Comparison of ENCODE assay signal across 22 mouse cellular contexts in the genomic region with DNA sequence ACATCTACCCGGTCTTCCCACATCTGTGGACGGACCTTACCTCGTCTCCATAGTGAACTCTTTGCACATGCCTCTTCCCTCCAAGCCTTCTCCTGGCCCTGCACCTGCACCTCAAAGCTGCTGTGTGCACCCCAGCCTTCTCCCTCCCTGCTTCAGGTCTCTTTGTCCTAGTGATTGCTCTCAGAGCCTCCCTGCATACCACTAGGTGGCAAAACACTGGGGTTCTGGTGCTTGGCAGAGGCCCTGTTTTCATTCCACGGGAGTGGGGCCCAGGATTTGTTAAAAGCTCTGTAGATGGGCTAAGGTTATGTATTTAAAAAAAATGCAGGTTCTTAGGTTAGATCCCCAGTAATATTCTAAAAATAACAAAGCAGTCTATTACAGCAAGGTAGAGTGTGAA. TPM values are rescaled to one million over a fixed set of nuclear protein-coding genes. Genes with fewer than 3 reads are reported as not detected.
DNase-seq lines count a peak whose midpoint lies in the region; ATAC-seq and TF ChIP-seq lines count a peak whose summit lies in the region.
"Had no signal": no experiment of that assay in that cellular context is flagged by ENCODE, and none has a peak within 500 bp of the region (broad histone marks: within the 10 kb centered on the region; RNA-seq: fewer than 3 reads in every experiment).

No protein-coding gene starts in this region.

- H3K27ac ChIP-seq in hindbrain, postnatal 0 days = no peak overlapping the region
- H3K27ac ChIP-seq in hindbrain, embryonic 12.5 days = no peak overlapping the region
- no peak overlapping the region for H3K27ac ChIP-seq in liver, postnatal 0 days (ENCODE audit: low read depth)
- H3K27ac ChIP-seq in liver, embryonic 12.5 days = no peak overlapping the region
- no peak overlapping the region for H3K27ac ChIP-seq in midbrain, postnatal 0 days (ENCODE audit: low read depth, low read length)
- H3K27ac ChIP-seq in midbrain, embryonic 15.5 days = no peak overlapping the region
- H3K27ac ChIP-seq in stomach, postnatal 0 days (replicated peaks) = no peak overlapping the region
- H3K27ac ChIP-seq: gastrocnemius, adult 2 months; hindbrain, embryonic 14.5 days; limb, embryonic 12.5 days; liver, embryonic 15.5 days had no signal

- TF ChIP-seq CTCF in hindbrain, postnatal 0 days (IDR thresholded peaks at IDR 0.05; ENCODE audit: low read depth) = peak; percentile 59
- TF ChIP-seq CTCF in liver, postnatal 0 days (IDR thresholded peaks at IDR 0.05; ENCODE audit: low read depth) = peak; percentile 20; the same call in 1 of the 2 replicates
- peak; percentile 71 for TF ChIP-seq CTCF in midbrain, postnatal 0 days (IDR thresholded peaks at IDR 0.05)
- TF ChIP-seq CTCF in stomach, postnatal 0 days (IDR thresholded peaks at IDR 0.05; ENCODE audit: low read depth) = peak; percentile 50

- no peak for ATAC-seq in hindbrain, postnatal 0 days
- ATAC-seq in hindbrain, embryonic 12.5 days (ENCODE audit: low FRiP score) = no peak
- ATAC-seq in liver, postnatal 0 days = no peak
- ATAC-seq in liver, embryonic 12.5 days = no peak
- ATAC-seq in midbrain, postnatal 0 days (ENCODE audit: low FRiP score) = no peak
- ATAC-seq in midbrain, embryonic 15.5 days (replicated peaks) = no peak
- no peak for ATAC-seq in stomach, postnatal 0 days (ENCODE audit: low FRiP score, low TSS enrichment)
- ATAC-seq: forebrain, embryonic 16.5 days had no signal

- no peaks in the 10 kb centered on the region for H3K9me3 ChIP-seq in hindbrain, postnatal 0 days (ENCODE audit: low read length)
- no peaks in the 10 kb centered on the region for H3K9me3 ChIP-seq in hindbrain, embryonic 12.5 days (replicated peaks)
- no peaks in the 10 kb centered on the region for H3K9me3 ChIP-seq in liver, postnatal 0 days (ENCODE audit: low read length)
- H3K9me3 ChIP-seq in liver, embryonic 12.5 days (replicated peaks) = no peaks in the 10 kb centered on the region
- no peaks in the 10 kb centered on the region for H3K9me3 ChIP-seq in midbrain, postnatal 0 days (ENCODE audit: low read length)
- no peaks in the 10 kb centered on the region for H3K9me3 ChIP-seq in midbrain, embryonic 15.5 days
- H3K9me3 ChIP-seq in stomach, postnatal 0 days (ENCODE audit: control insufficient read depth, low read length) = no peaks in the 10 kb centered on the region
- H3K9me3 ChIP-seq: limb, embryonic 12.5 days; liver, embryonic 15.5 days; neural tube, embryonic 15.5 days had no signal

- no peak overlapping the region for H3K9ac ChIP-seq in hindbrain, postnatal 0 days (replicated peaks; ENCODE audit: low read length)
- no peak overlapping the region for H3K9ac ChIP-seq in hindbrain, embryonic 12.5 days
- no peak overlapping the region for H3K9ac ChIP-seq in liver, postnatal 0 days (replicated peaks)
- H3K9ac ChIP-seq in liver, embryonic 12.5 days = no peak overlapping the region
- H3K9ac ChIP-seq in midbrain, postnatal 0 days (replicated peaks; ENCODE audit: low read length, poor library complexity, severe bottlenecking) = no peak overlapping the region
- H3K9ac ChIP-seq in midbrain, embryonic 15.5 days = no peak overlapping the region
- no peak overlapping the region for H3K9ac ChIP-seq in stomach, postnatal 0 days (ENCODE audit: low read length)
- H3K9ac ChIP-seq: hindbrain, embryonic 14.5 days; limb, embryonic 12.5 days; liver, embryonic 15.5 days; neural tube, embryonic 15.5 days had no signal

- H3K36me3 ChIP-seq in hindbrain, postnatal 0 days (ENCODE audit: insufficient read depth, low read length) = no peaks in the 10 kb centered on the region
- peaks cover 2% of the 10 kb centered on the region; the same call in 1 of the 2 replicates for H3K36me3 ChIP-seq in hindbrain, embryonic 12.5 days
- H3K36me3 ChIP-seq in liver, postnatal 0 days (replicated peaks; ENCODE audit: insufficient read depth, low read length) = peaks cover 4% of the 10 kb centered on the region; the same call in 1 of the 2 replicates
- peaks cover 7% of the 10 kb centered on the region; the same call in 1 of the 2 replicates for H3K36me3 ChIP-seq in liver, embryonic 12.5 days
- peaks cover 3% of the 10 kb centered on the region; the same call in 1 of the 2 replicates for H3K36me3 ChIP-seq in midbrain, postnatal 0 days (ENCODE audit: insufficient read depth, low read length)
- no peaks in the 10 kb centered on the region for H3K36me3 ChIP-seq in midbrain, embryonic 15.5 days (replicated peaks)
- H3K36me3 ChIP-seq in stomach, postnatal 0 days (ENCODE audit: control insufficient read depth, insufficient read depth, low read length) = no peaks in the 10 kb centered on the region; the same call in 1 of the 2 replicates

- no peak overlapping the region for H3K4me2 ChIP-seq in hindbrain, postnatal 0 days (ENCODE audit: low read depth, low read length)
- no peak overlapping the region for H3K4me2 ChIP-seq in hindbrain, embryonic 12.5 days (replicated peaks)
- H3K4me2 ChIP-seq in liver, postnatal 0 days (ENCODE audit: low read depth, low read length) = no peak overlapping the region
- no peak overlapping the region for H3K4me2 ChIP-seq in liver, embryonic 12.5 days
- H3K4me2 ChIP-seq in midbrain, postnatal 0 days (ENCODE audit: low read depth, low read length, poor library complexity, severe bottlenecking) = no peak overlapping the region
- no peak overlapping the region for H3K4me2 ChIP-seq in midbrain, embryonic 15.5 days
- no peak overlapping the region for H3K4me2 ChIP-seq in stomach, postnatal 0 days (replicated peaks; ENCODE audit: low read depth)
- H3K4me2 ChIP-seq: heart, embryonic 11.5 days; hindbrain, embryonic 14.5 days; limb, embryonic 12.5 days; liver, embryonic 15.5 days; neural tube, embryonic 15.5 days had no signal

- peaks cover 4% of the 10 kb centered on the region; the same call in 1 of the 2 replicates for H3K4me1 ChIP-seq in hindbrain, postnatal 0 days (ENCODE audit: insufficient read depth, low read length)
- H3K4me1 ChIP-seq in hindbrain, embryonic 12.5 days = peaks cover 10% of the 10 kb centered on the region
- no peaks in the 10 kb centered on the region for H3K4me1 ChIP-seq in liver, postnatal 0 days (ENCODE audit: insufficient read depth)
- H3K4me1 ChIP-seq in liver, embryonic 12.5 days = peaks cover 7% of the 10 kb centered on the region; the same call in 1 of the 2 replicates
- H3K4me1 ChIP-seq in midbrain, postnatal 0 days (ENCODE audit: insufficient read depth, low read length) = no peaks in the 10 kb centered on the region
- H3K4me1 ChIP-seq in midbrain, embryonic 15.5 days = peaks cover 14% of the 10 kb centered on the region
- no peaks in the 10 kb centered on the region for H3K4me1 ChIP-seq in stomach, postnatal 0 days (replicated peaks; ENCODE audit: control insufficient read depth, insufficient read depth)
- H3K4me1 ChIP-seq: liver, embryonic 15.5 days had no signal

- peak; percentile 42 for DNase-seq in hindbrain, postnatal 0 days (ENCODE audit: low spot score)
- no peak for DNase-seq in liver, postnatal 0 days
- peak; percentile 32 for DNase-seq in midbrain, postnatal 0 days (ENCODE audit: low spot score)
- DNase-seq in stomach, postnatal 0 days (ENCODE audit: low spot score) = no peak
- DNase-seq in layer of hippocampus, adult 18-20 months (ENCODE audit: low spot score in 2 of 2) = no peak
- DNase-seq: adrenal gland, adult 2 months; B cell, adult 2 months; embryo, embryonic 11 days; gastrocnemius, adult 2 months; heart, postnatal 14 days; layer of hippocampus, adult 9-11 months; thymus, postnatal 25 days had no signal

- H3K4me3 ChIP-seq in hindbrain, postnatal 0 days (ENCODE audit: low read length) = no peak overlapping the region
- H3K4me3 ChIP-seq in hindbrain, embryonic 12.5 days = no peak overlapping the region
- H3K4me3 ChIP-seq in liver, postnatal 0 days (ENCODE audit: low read depth, low read length) = no peak overlapping the region
- H3K4me3 ChIP-seq in liver, embryonic 12.5 days = no peak overlapping the region
- H3K4me3 ChIP-seq in midbrain, postnatal 0 days (ENCODE audit: low read depth, low read length) = no peak overlapping the region
- H3K4me3 ChIP-seq in midbrain, embryonic 15.5 days = no peak overlapping the region
- no peak overlapping the region for H3K4me3 ChIP-seq in stomach, postnatal 0 days (ENCODE audit: low read depth, low read length)
- H3K4me3 ChIP-seq: gastrocnemius, adult 2 months; limb, embryonic 12.5 days; liver, embryonic 15.5 days; neural tube, embryonic 15.5 days had no signal

- TF ChIP-seq EP300 in liver, postnatal 0 days (IDR thresholded peaks at IDR 0.05; ENCODE audit: low read depth) = no peak
- no peak for TF ChIP-seq EP300 in stomach, postnatal 0 days (optimal IDR thresholded peaks at IDR 0.05)

- WGBS in hindbrain, postnatal 0 days = 72% methylated on average over 4 of the region's 4 CpGs
- 74% methylated on average over 4 of the region's 4 CpGs for WGBS in hindbrain, embryonic 12.5 days
- WGBS in liver, postnatal 0 days (ENCODE audit: insufficient replicate concordance) = 63% methylated on average over 4 of the region's 4 CpGs
- 60% methylated on average over 4 of the region's 4 CpGs for WGBS in liver, embryonic 12.5 days (ENCODE audit: insufficient replicate concordance)
- WGBS in midbrain, postnatal 0 days = 66% methylated on average over 4 of the region's 4 CpGs
- 64% methylated on average over 4 of the region's 4 CpGs for WGBS in midbrain, embryonic 15.5 days
- 47% methylated on average over 4 of the region's 4 CpGs for WGBS in stomach, postnatal 0 days

- H3K27me3 ChIP-seq in hindbrain, postnatal 0 days (ENCODE audit: insufficient read depth, low read length) = peaks cover 36% of the 10 kb centered on the region
- peaks cover 44% of the 10 kb centered on the region for H3K27me3 ChIP-seq in hindbrain, embryonic 12.5 days
- peaks cover 33% of the 10 kb centered on the region for H3K27me3 ChIP-seq in liver, postnatal 0 days (ENCODE audit: insufficient read depth, low read length)
- H3K27me3 ChIP-seq in liver, embryonic 12.5 days (replicated peaks) = peaks cover 60% of the 10 kb centered on the region
- H3K27me3 ChIP-seq in midbrain, postnatal 0 days (ENCODE audit: insufficient read depth, low read length) = peaks cover 37% of the 10 kb centered on the region
- peaks cover 36% of the 10 kb centered on the region for H3K27me3 ChIP-seq in midbrain, embryonic 15.5 days (replicated peaks)
- H3K27me3 ChIP-seq in stomach, postnatal 0 days (ENCODE audit: control insufficient read depth, insufficient read depth, low read length) = peaks cover 12% of the 10 kb centered on the region; the same call in 1 of the 2 replicates

RNA-seq across cellular contexts. Expression of a gene that starts 5.0 kb away (rescaled TPM):
- 1.2 and 1.8 TPM in 2 replicates for total RNA-seq in hindbrain, postnatal 0 days (2014; rRNA removed)
- polyA plus RNA-seq in hindbrain, postnatal 0 days (2015; fragmentation: Nextera tagmentation; extraction: Ambion mirVana) = 1.6 and 2.0 TPM in 2 replicates
- 1.5 and 1.9 TPM in 2 replicates for polyA plus RNA-seq in hindbrain, embryonic 12.5 days (2016; fragmentation: Nextera tagmentation; extraction: Ambion mirVana)
- polyA plus RNA-seq in liver, postnatal 0 days (2015; fragmentation: Nextera tagmentation; extraction: Ambion mirVana) = not detected in 2 replicates
- polyA plus RNA-seq in liver, embryonic 12.5 days (2016; fragmentation: Nextera tagmentation; extraction: Ambion mirVana) = 1.6 and 2.2 TPM in 2 replicates
- total RNA-seq in midbrain, postnatal 0 days (2014; rRNA removed) = 1.6 and 3.8 TPM in 2 replicates
- polyA plus RNA-seq in midbrain, postnatal 0 days (2015; fragmentation: Nextera tagmentation; extraction: Ambion mirVana) = 2.7 and 2.8 TPM in 2 replicates
- 1.1 and 1.3 TPM in 2 replicates for polyA plus RNA-seq in midbrain, embryonic 15.5 days (2015; fragmentation: Nextera tagmentation; extraction: Ambion mirVana)
- polyA plus RNA-seq in stomach, postnatal 0 days (2015; fragmentation: Nextera tagmentation; extraction: Ambion mirVana) = 0.55 and 0.74 TPM in 2 replicates
- total RNA-seq in layer of hippocampus, adult 18-20 months (2021) = under 1 TPM; 0.23 to 0.42 TPM
- total RNA-seq: megakaryocyte-erythroid progenitor cell, adult 5-6 weeks had no signal

RNA-seq across cellular contexts. Expression of a gene that starts 33.3 kb away (rescaled TPM):
- 90.9 and 95.0 TPM in 2 replicates for total RNA-seq in hindbrain, postnatal 0 days (2014; rRNA removed)
- polyA plus RNA-seq in hindbrain, postnatal 0 days (2015; fragmentation: Nextera tagmentation; extraction: Ambion mirVana) = 45.1 and 48.9 TPM in 2 replicates
- 53.6 and 55.2 TPM in 2 replicates for polyA plus RNA-seq in hindbrain, embryonic 12.5 days (2016; fragmentation: Nextera tagmentation; extraction: Ambion mirVana)
- polyA plus RNA-seq in liver, postnatal 0 days (2015; fragmentation: Nextera tagmentation; extraction: Ambion mirVana) = 8.0 and 8.5 TPM in 2 replicates
- polyA plus RNA-seq in liver, embryonic 12.5 days (2016; fragmentation: Nextera tagmentation; extraction: Ambion mirVana) = 11.6 and 13.2 TPM in 2 replicates
- total RNA-seq in midbrain, postnatal 0 days (2014; rRNA removed) = 71.8 and 83.9 TPM in 2 replicates
- polyA plus RNA-seq in midbrain, postnatal 0 days (2015; fragmentation: Nextera tagmentation; extraction: Ambion mirVana) = 48.8 and 50.6 TPM in 2 replicates
- 70.3 and 74.2 TPM in 2 replicates for polyA plus RNA-seq in midbrain, embryonic 15.5 days (2015; fragmentation: Nextera tagmentation; extraction: Ambion mirVana)
- 14.1 and 15.3 TPM in 2 replicates for polyA plus RNA-seq in stomach, postnatal 0 days (2015; fragmentation: Nextera tagmentation; extraction: Ambion mirVana)
- 10 to 100 TPM; 90.6 to 94.5 TPM for total RNA-seq in layer of hippocampus, adult 18-20 months (2021)

RNA-seq across cellular contexts. Expression of a gene that starts 49.9 kb away (rescaled TPM):
- 14.0 and 16.5 TPM in 2 replicates for total RNA-seq in hindbrain, postnatal 0 days (2014; rRNA removed)
- polyA plus RNA-seq in hindbrain, postnatal 0 days (2015; fragmentation: Nextera tagmentation; extraction: Ambion mirVana) = 2.8 and 3.2 TPM in 2 replicates
- polyA plus RNA-seq in hindbrain, embryonic 12.5 days (2016; fragmentation: Nextera tagmentation; extraction: Ambion mirVana) = 9.7 and 11.6 TPM in 2 replicates
- polyA plus RNA-seq in liver, postnatal 0 days (2015; fragmentation: Nextera tagmentation; extraction: Ambion mirVana) = 4.7 and 6.6 TPM in 2 replicates
- polyA plus RNA-seq in liver, embryonic 12.5 days (2016; fragmentation: Nextera tagmentation; extraction: Ambion mirVana) = 4.6 and 5.3 TPM in 2 replicates
- 14.7 and 15.1 TPM in 2 replicates for total RNA-seq in midbrain, postnatal 0 days (2014; rRNA removed)
- polyA plus RNA-seq in midbrain, postnatal 0 days (2015; fragmentation: Nextera tagmentation; extraction: Ambion mirVana) = 2.9 and 3.6 TPM in 2 replicates
- 2.9 and 4.6 TPM in 2 replicates for polyA plus RNA-seq in midbrain, embryonic 15.5 days (2015; fragmentation: Nextera tagmentation; extraction: Ambion mirVana)
- polyA plus RNA-seq in stomach, postnatal 0 days (2015; fragmentation: Nextera tagmentation; extraction: Ambion mirVana) = 15.3 and 23.6 TPM in 2 replicates
- total RNA-seq in layer of hippocampus, adult 18-20 months (2021) = 1 to 10 TPM; 5.1 to 5.8 TPM

RNA-seq across cellular contexts. Expression of a gene that starts 50.3 kb away (rescaled TPM):
- total RNA-seq in hindbrain, postnatal 0 days (2014; rRNA removed) = 80.0 and 84.8 TPM in 2 replicates
- polyA plus RNA-seq in hindbrain, postnatal 0 days (2015; fragmentation: Nextera tagmentation; extraction: Ambion mirVana) = 58.7 and 62.4 TPM in 2 replicates
- polyA plus RNA-seq in hindbrain, embryonic 12.5 days (2016; fragmentation: Nextera tagmentation; extraction: Ambion mirVana) = 11.5 and 11.6 TPM in 2 replicates
- polyA plus RNA-seq in liver, postnatal 0 days (2015; fragmentation: Nextera tagmentation; extraction: Ambion mirVana) = not detected in 2 replicates
- polyA plus RNA-seq in liver, embryonic 12.5 days (2016; fragmentation: Nextera tagmentation; extraction: Ambion mirVana) = 0.04 TPM in 1 of 2 replicates, not detected in the other
- 92.0 and 92.8 TPM in 2 replicates for total RNA-seq in midbrain, postnatal 0 days (2014; rRNA removed)
- 68.9 and 70.3 TPM in 2 replicates for polyA plus RNA-seq in midbrain, postnatal 0 days (2015; fragmentation: Nextera tagmentation; extraction: Ambion mirVana)
- 62.7 and 65.5 TPM in 2 replicates for polyA plus RNA-seq in midbrain, embryonic 15.5 days (2015; fragmentation: Nextera tagmentation; extraction: Ambion mirVana)
- 0.82 and 0.85 TPM in 2 replicates for polyA plus RNA-seq in stomach, postnatal 0 days (2015; fragmentation: Nextera tagmentation; extraction: Ambion mirVana)
- 10 to 100 TPM; 64.3 to 64.4 TPM for total RNA-seq in layer of hippocampus, adult 18-20 months (2021)
- total RNA-seq: megakaryocyte-erythroid progenitor cell, adult 5-6 weeks had no signal
- polyA plus RNA-seq: liver, embryonic 15.5 days had no signal

Comparison
In these comparisons a context has a peak if more than half of its experiments do, and no peak if none do; other contexts are left out.
1. DNase-seq: peak in hindbrain, postnatal 0 days (single experiment) and midbrain, postnatal 0 days (single experiment); none in liver, postnatal 0 days (single experiment), stomach, postnatal 0 days (single experiment) and layer of hippocampus, adult 18-20 months (0 of 2).
2. CTCF ChIP-seq: peak in every context shown above with its lines; median percentile 71 in midbrain, postnatal 0 days; 59 in hindbrain, postnatal 0 days; 50 in stomach, postnatal 0 days; 20 in liver, postnatal 0 days.